Mouse (Mus musculus) myocyte (in vitro differentiated cells): ENCODE data around the gene Ifna2.

Experiments used
- E2F4 ChIP-seq: IDR thresholded peaks from one replicate; pipeline ENCODE4 v1.6.1; 2011; ENCODE audit warnings: mild to moderate bottlenecking, control low read depth, moderate library complexity; ENCODE audit not compliant: insufficient read depth
- MYOD1 ChIP-seq, 3 experiments: IDR thresholded peaks; one replicate each; pipeline ENCODE4 v1.6.1; 2011; ENCODE audit warnings: control low read depth in 2 of 3, low read depth in 2 of 3, mild to moderate bottlenecking in 2 of 3, moderate library complexity in 1 of 3; ENCODE audit not compliant: insufficient read length in 2 of 3, control insufficient read depth in 1 of 3
- MYOG ChIP-seq, 3 experiments: IDR thresholded peaks; one replicate each; pipeline ENCODE4 v1.6.1; 2011; ENCODE audit warnings: control low read depth in 2 of 3, low read depth in 2 of 3, mild to moderate bottlenecking in 2 of 3; ENCODE audit not compliant: insufficient read length in 2 of 3, control insufficient read depth in 1 of 3, insufficient read depth in 1 of 3
- POLR2A ChIP-seq: IDR thresholded peaks from one replicate; pipeline ENCODE4 v1.6.1; 2011; ENCODE audit warnings: low read depth, mild to moderate bottlenecking, control low read depth, moderate library complexity; ENCODE audit not compliant: insufficient read length
- POLR2AphosphoS2 ChIP-seq: IDR thresholded peaks from one replicate; pipeline ENCODE4 v1.6.1; 2011; ENCODE audit warnings: low read depth, control low read depth; ENCODE audit not compliant: insufficient read length
- REST ChIP-seq: IDR thresholded peaks from one replicate; pipeline ENCODE4 v1.6.1; 2011; ENCODE audit warnings: mild to moderate bottlenecking, control low read depth, moderate library complexity; ENCODE audit not compliant: insufficient read depth, insufficient read length
- TCF12 ChIP-seq: IDR thresholded peaks from one replicate; pipeline ENCODE4 v1.6.1; 2011; ENCODE audit warnings: mild to moderate bottlenecking, control low read depth; ENCODE audit not compliant: poor library complexity, insufficient read depth, severe bottlenecking
- USF1 ChIP-seq: IDR thresholded peaks from one replicate; pipeline ENCODE4 v1.6.1; 2011; ENCODE audit warnings: low read depth, mild to moderate bottlenecking, control low read depth, moderate library complexity

- TF ChIP-seq USF1 = no peak
- TF ChIP-seq POLR2A = no peak
- TF ChIP-seq MYOD1 (IDR thresholded peaks at IDR 0.05; ENCODE audit: control insufficient read depth in 1 of 3, insufficient read length in 2 of 3, low read depth in 2 of 3) = no peak
- no peak for TF ChIP-seq MYOG (IDR thresholded peaks at IDR 0.05; ENCODE audit: control insufficient read depth in 1 of 3, insufficient read depth in 1 of 3, insufficient read length in 2 of 3, low read depth in 2 of 3)
- no peak for TF ChIP-seq E2F4
- no peak for TF ChIP-seq REST
- TF ChIP-seq POLR2AphosphoS2 = no peak
- no peak for TF ChIP-seq TCF12
These were observed 3.4 kb downstream of the Ifna2 start for GRCm38 (mm10) chr4:88680362-88680761.
